Mouse (Mus musculus): Measurements from ENCODE around the gene Klhl25. TPM values are rescaled to one million over a fixed set of nuclear protein-coding genes. Genes with fewer than 3 reads are reported as not detected.

Klhl25 gene
- polyA plus RNA-seq (2014; fragmentation: Illumina TruSeq; extraction: RNeasy Lipid Tissue Mini Kit (QIAGEN cat#74804); ENCODE audit: low read depth, low replicate concordance) = 4.5 TPM

GRCm38 (mm10) chr7:75848115-75848775, at the start of gene Klhl25:
Gene Klhl25 (plus strand): TSS chr7:75848310.

Measured in heart, adult 10 weeks (tissue).